Mouse (Mus musculus) ES-E14 (cell line): ENCODE results near the gene Zfp423. TPM values are rescaled to one million over a fixed set of nuclear protein-coding genes. Genes with fewer than 3 reads are reported as not detected.

Experiments
- DNase-seq: peaks from one replicate; pipeline ENCODE4 v3.0.0-alpha.2; 2013; ENCODE audit warnings: low read depth, low spot score
- H3K27ac ChIP-seq: 2 replicates; pipeline ENCODE4 v1.5.1; 2012; ENCODE audit warnings: low read depth, mild to moderate bottlenecking, low read length, moderate library complexity, mixed read lengths; ENCODE audit not compliant: poor library complexity, insufficient read depth, severe bottlenecking
- H3K36me3 ChIP-seq: 2 replicates; pipeline ENCODE4 v1.6.1; 2012; ENCODE audit warnings: mild to moderate bottlenecking, low read length, moderate library complexity, mixed read lengths; ENCODE audit not compliant: control insufficient read depth, poor library complexity, insufficient read depth, severe bottlenecking
- H3K4me1 ChIP-seq, 2 experiments: fragments of 150-350 bp in 1 of 2; sonication (generic) in 1 of 2; 2 replicates each; pipeline ENCODE4 v1.6.1; 2012; ENCODE audit warnings: low read length in 2 of 2, mild to moderate bottlenecking in 1 of 2, mixed read lengths in 1 of 2; ENCODE audit not compliant: control insufficient read depth in 2 of 2, insufficient read depth in 2 of 2, poor library complexity in 1 of 2
- H3K4me3 ChIP-seq, 2 experiments: fragments of 150-350 bp in 1 of 2; sonication (generic) in 1 of 2; 2 replicates each; pipeline ENCODE4 v1.5.1; 2012; ENCODE audit warnings: low read length in 2 of 2, low read depth in 1 of 2, mild to moderate bottlenecking in 1 of 2, mixed read lengths in 1 of 2; ENCODE audit not compliant: insufficient read depth in 1 of 2, poor library complexity in 1 of 2, severe bottlenecking in 1 of 2
- H3K9ac ChIP-seq: 2 replicates; pipeline ENCODE4 v1.6.1; 2012; ENCODE audit warnings: low read depth, mild to moderate bottlenecking, low read length, mixed read lengths; ENCODE audit not compliant: poor library complexity, insufficient read depth, severe bottlenecking
- H3K9me3 ChIP-seq: fragments of 150-350 bp; sonication (generic); 2 replicates; pipeline ENCODE4 v1.6.1; 2012; ENCODE audit warnings: low read depth, mild to moderate bottlenecking, low read length; ENCODE audit not compliant: control insufficient read depth, insufficient read depth
- CHD2 ChIP-seq: IDR thresholded peaks from 2 replicates; pipeline ENCODE4 v1.6.1; 2014; ENCODE audit warnings: mild to moderate bottlenecking, low read depth, low read length, inconsistent platforms
- HCFC1 ChIP-seq: IDR thresholded peaks from 2 replicates; pipeline ENCODE4 v1.6.1; 2012; ENCODE audit warnings: low read length, inconsistent platforms, borderline replicate concordance; ENCODE audit not compliant: insufficient read depth
- MAFK ChIP-seq: IDR thresholded peaks from 2 replicates; pipeline ENCODE4 v1.6.1; 2014; ENCODE audit warnings: mild to moderate bottlenecking, low read depth, low read length, inconsistent platforms; ENCODE audit not compliant: insufficient read depth
- ZC3H11A ChIP-seq: IDR thresholded peaks from 2 replicates; pipeline ENCODE4 v1.6.1; 2012; ENCODE audit warnings: low read depth, mild to moderate bottlenecking, inconsistent platforms, low read length, borderline replicate concordance
- ZNF384 ChIP-seq: IDR thresholded peaks from 2 replicates; pipeline ENCODE4 v1.6.1; 2012; ENCODE audit warnings: low read depth, low read length, inconsistent platforms
- in situ Hi-C, 2 experiments: fragments of 600-800 bp; cut with MboI; formaldehyde crosslinking; loops; one replicate each; pipeline ENCODE4 v1.15.1; 2025; ENCODE audit warnings: low sequenced_read_pairs in 2 of 2, inconsistent platforms in 1 of 2; ENCODE audit not compliant: unreplicated experiment in 2 of 2
- total RNA-seq: library from RNA; depleted of rRNA; stranded (reverse); fragments of 300-350 nt; gene quantifications from 2 replicates; pipeline ENCODE4 v1.2.3, GENCODE M21; 2012

Zfp423 gene
- total RNA-seq, 1 experiment: 23.2 TPM

- no peaks in the 10 kb centered on the region for H3K9me3 ChIP-seq
- no peaks in the 10 kb centered on the region for H3K36me3 ChIP-seq
- no peak overlapping the region for H3K27ac ChIP-seq
- TF ChIP-seq HCFC1 (no peak), ZC3H11A (no peak), MAFK (no peak), CHD2 (no peak), ZNF384 (no peak)
- no peak for DNase-seq
- H3K9ac ChIP-seq: no peak overlapping the region
- peaks cover 4 to 19% of the 10 kb centered on the region in 2 experiments; a peak in 3 of 4 replicates for H3K4me1 ChIP-seq
- H3K4me3 ChIP-seq: no peak overlapping the region
- in situ Hi-C loops: no loop called here
Observed at GRCm38 (mm10) chr8:87914247-87914967, 45.0 kb downstream of the Zfp423 start.

GRCm38 (mm10) chr8:87908940-87909339 is 50.5 kb downstream of the Zfp423 start:
- TF ChIP-seq CHD2 (no peak), MAFK (no peak), HCFC1 (no peak), ZC3H11A (no peak), ZNF384 (no peak)
- no peak overlapping the region for H3K4me3 ChIP-seq
- H3K4me1 ChIP-seq: peaks cover 6 to 11% of the 10 kb centered on the region in 2 experiments; a peak in 3 of 4 replicates
- H3K9me3 ChIP-seq: no peaks in the 10 kb centered on the region
- DNase-seq: no peak
- no peak overlapping the region for H3K27ac ChIP-seq
- no peaks in the 10 kb centered on the region for H3K36me3 ChIP-seq
- in situ Hi-C loops: no loop called here
- H3K9ac ChIP-seq: no peak overlapping the region

- Histone ChIP-seq H3K4me1 (peaks cover 2 to 6% of the 10 kb centered on the region in 2 experiments; a peak in 2 of 4 replicates), H3K27ac (no peak overlapping the region), H3K9me3 (no peaks in the 10 kb centered on the region), H3K4me3 (no peak overlapping the region), H3K9ac (no peak overlapping the region), H3K36me3 (no peaks in the 10 kb centered on the region)
- TF ChIP-seq MAFK: no peak
- in situ Hi-C loops: no loop called here
- DNase-seq: no peak
Observed at GRCm38 (mm10) chr8:87905404-87905803, 54.0 kb downstream of the Zfp423 start.

GRCm38 (mm10) chr8:87904108-87904507 is 55.3 kb downstream of the Zfp423 start:
- in situ Hi-C loops: no loop called here
- H3K4me1 ChIP-seq: peaks cover 2 to 5% of the 10 kb centered on the region in 2 experiments; a peak in 2 of 4 replicates
- TF ChIP-seq MAFK (no peak), CHD2 (no peak), HCFC1 (no peak), ZC3H11A (no peak), ZNF384 (no peak)
- H3K4me3 ChIP-seq: no peak overlapping the region
- H3K36me3 ChIP-seq: no peaks in the 10 kb centered on the region
- H3K9ac ChIP-seq: no peak overlapping the region
- H3K9me3 ChIP-seq: no peaks in the 10 kb centered on the region
- no peak for DNase-seq
- no peak overlapping the region for H3K27ac ChIP-seq
